Mouse (Mus musculus) MEL (cell line): ENCODE results near the gene Dcdc2a. TPM values are rescaled to one million over a fixed set of nuclear protein-coding genes. Genes with fewer than 3 reads are reported as not detected.

ENCODE experiments used
- DNase-seq: peaks from one replicate; pipeline ENCODE4 v3.0.0; 2011; ENCODE audit warnings: low read depth, low spot score
- H3K27ac ChIP-seq: 2 replicates; pipeline ENCODE4 v1.5.1; 2012; ENCODE audit warnings: low read depth, mild to moderate bottlenecking, control low read depth, low read length, moderate library complexity; ENCODE audit not compliant: control insufficient read depth
- H3K27me3 ChIP-seq, 2 experiments: fragments of 150-350 bp in 1 of 2; sonication (generic) in 1 of 2; 2 replicates each; pipeline ENCODE4 v1.6.1; 2012; ENCODE audit warnings: low read length in 2 of 2, mild to moderate bottlenecking in 2 of 2, improper control_type of control experiment in 1 of 2, moderate library complexity in 1 of 2; ENCODE audit not compliant: insufficient read depth in 2 of 2, control insufficient read depth in 1 of 2
- H3K36me3 ChIP-seq, 2 experiments: 2 replicates each; pipeline ENCODE4 v1.6.1; 2012 to 2014; ENCODE audit warnings: low read length in 2 of 2, improper control_type of control experiment in 1 of 2, inconsistent platforms in 1 of 2, mild to moderate bottlenecking in 1 of 2; ENCODE audit not compliant: insufficient read depth in 2 of 2, control insufficient read depth in 1 of 2
- H3K4me1 ChIP-seq, 2 experiments: fragments of 150-350 bp in 1 of 2; sonication (generic) in 1 of 2; 2 replicates each; pipeline ENCODE4 v1.6.1; 2012; ENCODE audit warnings: low read length in 2 of 2, improper control_type of control experiment in 1 of 2, mild to moderate bottlenecking in 1 of 2; ENCODE audit not compliant: insufficient read depth in 2 of 2, control insufficient read depth in 1 of 2
- H3K4me3 ChIP-seq, 2 experiments: fragments of 150-350 bp in 1 of 2; sonication (generic) in 1 of 2; 2 replicates each; pipeline ENCODE4 v1.5.1; 2012; ENCODE audit warnings: low read depth in 2 of 2, low read length in 2 of 2, mild to moderate bottlenecking in 2 of 2, moderate library complexity in 2 of 2, control low read depth in 1 of 2, improper control_type of control experiment in 1 of 2; ENCODE audit not compliant: control insufficient read depth in 1 of 2, insufficient read depth in 1 of 2
- H3K79me2 ChIP-seq: 2 replicates; pipeline ENCODE4 v1.6.1; 2012; ENCODE audit warnings: mild to moderate bottlenecking, low read length, moderate library complexity; ENCODE audit not compliant: control insufficient read depth, poor library complexity, insufficient read depth
- H3K9ac ChIP-seq: 2 replicates; pipeline ENCODE4 v1.6.1; 2012; ENCODE audit warnings: low read depth, mild to moderate bottlenecking, control low read depth, low read length, moderate library complexity; ENCODE audit not compliant: control insufficient read depth, poor library complexity, severe bottlenecking
- H3K9me3 ChIP-seq: fragments of 150-350 bp; sonication (generic); replicated peaks from 2 replicates; pipeline ENCODE4 v1.6.1; 2012; ENCODE audit warnings: mild to moderate bottlenecking, low read length, improper control_type of control experiment, moderate library complexity; ENCODE audit not compliant: insufficient read depth
- BHLHE40 ChIP-seq: IDR thresholded peaks from 2 replicates; pipeline ENCODE4 v1.6.1; 2012; ENCODE audit warnings: low read depth, mild to moderate bottlenecking, inconsistent platforms, low read length, improper control_type of control experiment, borderline replicate concordance
- CHD1 ChIP-seq: IDR thresholded peaks from 2 replicates; pipeline ENCODE4 v1.6.1; 2012; ENCODE audit warnings: low read depth, mild to moderate bottlenecking, inconsistent platforms, low read length, improper control_type of control experiment
- CTCF ChIP-seq, 3 experiments: IDR thresholded peaks in 2 of 3; conservative IDR thresholded peaks in 1 of 3; 2 replicates each; pipeline ENCODE4 v1.5.1; 2011 to 2012; ENCODE audit warnings: low read length in 3 of 3, low read depth in 2 of 3, mild to moderate bottlenecking in 2 of 3, improper control_type of control experiment in 1 of 3, inconsistent platforms in 1 of 3, mixed read lengths in 1 of 3, moderate library complexity in 1 of 3; ENCODE audit not compliant: control insufficient read depth in 1 of 3, insufficient read depth in 1 of 3, poor library complexity in 1 of 3, severe bottlenecking in 1 of 3
- E2F4 ChIP-seq: IDR thresholded peaks from 2 replicates; pipeline ENCODE4 v1.6.1; 2011; ENCODE audit warnings: low read depth, low read length, improper control_type of control experiment, borderline replicate concordance
- ELF1 ChIP-seq: IDR thresholded peaks from 2 replicates; pipeline ENCODE4 v1.6.1; 2014; ENCODE audit warnings: low read depth, mild to moderate bottlenecking, inconsistent platforms, low read length, improper control_type of control experiment, moderate library complexity
- EP300 ChIP-seq, 2 experiments: IDR thresholded peaks; 2 replicates each; pipeline ENCODE4 v1.6.1; 2011; ENCODE audit warnings: improper control_type of control experiment in 2 of 2, low read length in 2 of 2, low read depth in 1 of 2, mild to moderate bottlenecking in 1 of 2
- ETS1 ChIP-seq: IDR thresholded peaks from 2 replicates; pipeline ENCODE4 v1.6.1; 2012; ENCODE audit warnings: low read depth, mild to moderate bottlenecking, inconsistent platforms, low read length, improper control_type of control experiment, moderate library complexity
- GABPA ChIP-seq: IDR thresholded peaks from 2 replicates; pipeline ENCODE4 v1.6.1; 2012; ENCODE audit warnings: low read depth, mild to moderate bottlenecking, inconsistent platforms, low read length, improper control_type of control experiment, moderate library complexity
- GATA1 ChIP-seq: IDR thresholded peaks from 2 replicates; pipeline ENCODE4 v1.6.1; 2011; ENCODE audit warnings: low read depth, low read length, improper control_type of control experiment
- HCFC1 ChIP-seq: IDR thresholded peaks from 2 replicates; pipeline ENCODE4 v1.6.1; 2012; ENCODE audit warnings: low read depth, mild to moderate bottlenecking, inconsistent platforms, low read length, improper control_type of control experiment, moderate library complexity
- JUND ChIP-seq: IDR thresholded peaks from 2 replicates; pipeline ENCODE4 v1.6.1; 2011; ENCODE audit warnings: low read depth, mild to moderate bottlenecking, improper control_type of control experiment, low read length
- MAX ChIP-seq: IDR thresholded peaks from 2 replicates; pipeline ENCODE4 v1.6.1; 2011; ENCODE audit warnings: low read length, improper control_type of control experiment
- MYB ChIP-seq: IDR thresholded peaks from 2 replicates; pipeline ENCODE4 v1.6.1; 2011; ENCODE audit warnings: mild to moderate bottlenecking, low read depth, low read length, improper control_type of control experiment
- NRF1 ChIP-seq: IDR thresholded peaks from 2 replicates; pipeline ENCODE4 v1.6.1; 2014; ENCODE audit warnings: low read depth, mild to moderate bottlenecking, inconsistent platforms, low read length, improper control_type of control experiment, moderate library complexity; ENCODE audit not compliant: poor library complexity, insufficient read depth, severe bottlenecking
- POLR2A ChIP-seq, 2 experiments: IDR thresholded peaks; 2 replicates each; pipeline ENCODE4 v1.6.1; 2011 to 2012; ENCODE audit warnings: low read length in 2 of 2, mild to moderate bottlenecking in 2 of 2, control low read depth in 1 of 2, improper control_type of control experiment in 1 of 2, low read depth in 1 of 2, moderate library complexity in 1 of 2; ENCODE audit not compliant: control insufficient read depth in 1 of 2, insufficient read depth in 1 of 2, poor library complexity in 1 of 2
- POLR2AphosphoS2 ChIP-seq: IDR thresholded peaks from 2 replicates; pipeline ENCODE4 v1.6.1; 2011; ENCODE audit warnings: low read length, improper control_type of control experiment
- RAD21 ChIP-seq: IDR thresholded peaks from 2 replicates; pipeline ENCODE4 v1.6.1; 2011; ENCODE audit warnings: mild to moderate bottlenecking, low read depth, low read length, improper control_type of control experiment
- RCOR1 ChIP-seq: IDR thresholded peaks from 2 replicates; pipeline ENCODE4 v1.6.1; 2012; ENCODE audit warnings: low read depth, mild to moderate bottlenecking, inconsistent platforms, low read length, improper control_type of control experiment
- SMC3 ChIP-seq: IDR thresholded peaks from 2 replicates; pipeline ENCODE4 v1.6.1; 2011; ENCODE audit warnings: low read depth, low read length, improper control_type of control experiment
- TAL1 ChIP-seq: IDR thresholded peaks from 2 replicates; pipeline ENCODE4 v1.6.1; 2012; ENCODE audit warnings: mild to moderate bottlenecking, inconsistent platforms, low read length, moderate library complexity, mixed read lengths
- TCF12 ChIP-seq: IDR thresholded peaks from 2 replicates; pipeline ENCODE4 v1.6.1; 2014; ENCODE audit warnings: low read depth, mild to moderate bottlenecking, inconsistent platforms, low read length, improper control_type of control experiment, moderate library complexity
- USF1 ChIP-seq: IDR thresholded peaks from 2 replicates; pipeline ENCODE4 v1.6.1; 2014; ENCODE audit warnings: low read depth, mild to moderate bottlenecking, inconsistent platforms, low read length, improper control_type of control experiment, moderate library complexity
- USF2 ChIP-seq, 2 experiments: IDR thresholded peaks; 2 replicates each; pipeline ENCODE4 v1.6.1; 2011 to 2012; ENCODE audit warnings: improper control_type of control experiment in 2 of 2, low read length in 2 of 2, borderline replicate concordance in 1 of 2, inconsistent platforms in 1 of 2, low read depth in 1 of 2, mild to moderate bottlenecking in 1 of 2; ENCODE audit not compliant: insufficient read depth in 1 of 2
- ZC3H11A ChIP-seq: IDR thresholded peaks from 2 replicates; pipeline ENCODE4 v1.6.1; 2012; ENCODE audit warnings: low read depth, mild to moderate bottlenecking, inconsistent platforms, low read length, improper control_type of control experiment
- ZKSCAN1 ChIP-seq: IDR thresholded peaks from 2 replicates; pipeline ENCODE4 v1.6.1; 2012; ENCODE audit warnings: low read depth, mild to moderate bottlenecking, inconsistent platforms, low read length, improper control_type of control experiment, moderate library complexity
- ZMIZ1 ChIP-seq: IDR thresholded peaks from 2 replicates; pipeline ENCODE4 v1.6.1; 2012; ENCODE audit warnings: low read depth, mild to moderate bottlenecking, inconsistent platforms, low read length, improper control_type of control experiment, moderate library complexity
- polyA plus RNA-seq, 2 experiments: library from polyadenylated mRNA; stranded (reverse) in 1 of 2; unstranded in 1 of 2; fragments of >175 nt in 1 of 2; fragments of >200 nt in 1 of 2; gene quantifications; 2 replicates each; pipeline versions ENCODE4 v1.2.1 to v1.2.4; 2012; ENCODE audit warnings: low replicate concordance in 2 of 2, low read depth in 1 of 2; ENCODE audit not compliant: insufficient read length in 2 of 2, insufficient read depth in 1 of 2, missing spikeins in 1 of 2
- total RNA-seq: library from RNA; depleted of rRNA; stranded (reverse); fragments of 300-350 nt; gene quantifications from 2 replicates; pipeline ENCODE4 v1.2.3, GENCODE M21; 2012

The Dcdc2a gene
- total and polyA plus RNA-seq, 3 experiments: not detected

- Histone ChIP-seq H3K9me3 (no peaks in the 10 kb centered on the region), H3K36me3 (peaks cover 0 to 7% of the 10 kb centered on the region in 2 experiments; a peak in 2 of 4 replicates), H3K9ac (no peak overlapping the region), H3K27ac (no peak overlapping the region), H3K27me3 (no peaks in the 10 kb centered on the region), H3K4me3 (no peak overlapping the region), H3K4me1 (peaks cover 3 to 9% of the 10 kb centered on the region in 2 experiments; a peak in 2 of 4 replicates), H3K79me2 (no peaks in the 10 kb centered on the region)
- DNase-seq: no peak
- TF ChIP-seq POLR2A (IDR thresholded peaks at IDR 0.05; ENCODE audit: control insufficient read depth in 1 of 2, insufficient read depth in 1 of 2, low read depth in 1 of 2, low read length in 2 of 2, poor library complexity in 1 of 2) (no peak), CTCF (IDR thresholded peaks at IDR 0.05 in 2 of 3, conservative IDR thresholded peaks at IDR 0.05 in 1 of 3; ENCODE audit: control insufficient read depth in 1 of 3, insufficient read depth in 1 of 3, low read depth in 2 of 3, low read length in 3 of 3, poor library complexity in 1 of 3, severe bottlenecking in 1 of 3) (peak in 1 of 3 experiments; percentile 19; a peak in 1 of 6 replicates)
Observed at GRCm38 (mm10) chr13:25027114-25027425, 28.7 kb upstream of the Dcdc2a start.

DNA sequence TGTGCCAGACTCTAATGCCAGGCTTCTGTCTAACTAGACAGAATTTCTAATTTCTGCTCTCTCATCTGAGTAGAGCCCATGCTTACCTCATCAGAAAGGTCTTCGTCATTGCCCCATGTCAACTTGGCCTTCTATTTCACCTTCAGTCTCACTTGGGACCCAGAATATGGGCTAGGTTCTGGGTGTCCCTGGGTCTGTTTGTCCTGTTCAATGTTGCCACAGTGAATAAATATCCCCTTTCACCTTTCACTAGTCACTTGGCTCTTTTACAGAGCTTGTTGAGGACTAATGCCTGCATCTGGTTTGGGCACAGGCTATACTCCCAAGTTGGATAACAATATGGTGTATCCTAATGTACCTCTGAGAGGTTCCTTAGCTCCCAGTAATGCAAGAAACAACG lies 16.3 kb upstream of the Dcdc2a start:
- Histone ChIP-seq H3K4me3 (no peak overlapping the region), H3K9ac (no peak overlapping the region)
- no peak for TF ChIP-seq USF2 (IDR thresholded peaks at IDR 0.05; ENCODE audit: borderline replicate concordance in 1 of 2, insufficient read depth in 1 of 2, low read depth in 1 of 2, low read length in 2 of 2)
- no peak for TF ChIP-seq TCF12
- no peak for TF ChIP-seq CHD1
- TF ChIP-seq MAX: no peak
- no peak for TF ChIP-seq RCOR1
- TF ChIP-seq ZKSCAN1: no peak
- no peak for TF ChIP-seq SMC3
- no peak for TF ChIP-seq RAD21
- TF ChIP-seq ZMIZ1: no peak
- TF ChIP-seq ELF1: no peak
- TF ChIP-seq NRF1: no peak
- TF ChIP-seq CTCF (IDR thresholded peaks at IDR 0.05 in 2 of 3, conservative IDR thresholded peaks at IDR 0.05 in 1 of 3; ENCODE audit: control insufficient read depth in 1 of 3, insufficient read depth in 1 of 3, low read depth in 2 of 3, low read length in 3 of 3, poor library complexity in 1 of 3, severe bottlenecking in 1 of 3): no peak
- TF ChIP-seq TAL1: no peak
- no peak for TF ChIP-seq ZC3H11A
- no peak for TF ChIP-seq POLR2AphosphoS2
- TF ChIP-seq, all 39 proteins: peak for 0
- H3K27ac ChIP-seq: no peak overlapping the region
- no peaks in the 10 kb centered on the region for H3K79me2 ChIP-seq
- DNase-seq: no peak
- no peaks in the 10 kb centered on the region for H3K36me3 ChIP-seq
- no peaks in the 10 kb centered on the region for H3K4me1 ChIP-seq
- no peaks in the 10 kb centered on the region for H3K9me3 ChIP-seq
- H3K27me3 ChIP-seq: no peaks in the 10 kb centered on the region

- Histone ChIP-seq H3K27ac (no peak overlapping the region), H3K27me3 (no peaks in the 10 kb centered on the region), H3K4me3 (no peak overlapping the region), H3K36me3 (no peaks in the 10 kb centered on the region), H3K9me3 (no peaks in the 10 kb centered on the region), H3K9ac (no peak overlapping the region), H3K79me2 (no peaks in the 10 kb centered on the region), H3K4me1 (no peaks in the 10 kb centered on the region)
- no peak for DNase-seq
- TF ChIP-seq MYB (no peak), GATA1 (no peak), BHLHE40 (no peak), GABPA (no peak), USF1 (no peak), ETS1 (no peak), POLR2A (IDR thresholded peaks at IDR 0.05; ENCODE audit: control insufficient read depth in 1 of 2, insufficient read depth in 1 of 2, low read depth in 1 of 2, low read length in 2 of 2, poor library complexity in 1 of 2) (no peak), EP300 (IDR thresholded peaks at IDR 0.05; ENCODE audit: low read depth in 1 of 2, low read length in 2 of 2) (no peak), E2F4 (no peak), TCF12 (no peak), NRF1 (no peak), ELF1 (no peak), HCFC1 (no peak), JUND (no peak)
Observed at GRCm38 (mm10) chr13:25052671-25053070, 3.1 kb upstream of the Dcdc2a start.
